ENCODE assay signal across 8 mouse cellular contexts in the genomic region with DNA sequence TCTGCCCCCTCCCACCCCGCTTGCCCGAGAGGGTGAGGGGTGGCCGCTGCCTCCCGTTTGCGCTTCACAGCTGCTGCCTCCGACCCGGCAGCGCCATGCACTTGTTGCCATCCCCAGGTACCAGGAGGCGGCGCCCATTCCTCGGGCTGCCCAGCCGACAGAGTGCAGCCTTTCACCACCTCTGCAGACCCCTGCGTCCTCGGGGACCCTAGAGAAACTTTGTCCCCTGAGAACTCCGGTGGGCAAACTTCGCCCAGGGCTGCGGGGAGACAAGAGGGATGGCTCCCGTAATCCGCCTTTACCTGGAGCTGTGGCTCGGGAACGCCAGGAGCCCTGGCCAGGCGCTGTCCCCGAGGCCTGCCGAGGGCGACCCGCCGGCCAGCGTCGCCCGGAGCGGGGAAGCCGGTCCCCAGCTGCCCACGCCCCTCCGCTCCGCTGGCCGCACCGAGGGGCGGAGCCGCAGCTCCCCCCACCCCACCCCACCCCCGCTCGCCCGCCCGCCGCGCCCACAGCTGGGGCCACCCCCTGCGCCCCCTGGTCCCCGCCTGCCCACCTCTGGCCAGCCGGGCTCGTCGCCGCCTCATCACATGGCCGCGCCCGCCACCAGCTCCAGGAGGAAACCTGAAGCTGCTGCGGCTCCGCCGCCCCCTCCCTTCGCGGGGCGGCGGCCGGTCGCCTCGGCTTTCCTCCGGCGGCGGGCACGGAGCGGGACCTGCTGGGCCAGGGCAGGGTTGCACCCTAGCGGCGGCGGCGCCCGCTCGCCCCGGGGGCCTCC. TPM values are rescaled to one million over a fixed set of nuclear protein-coding genes. Genes with fewer than 3 reads are reported as not detected.
DNase-seq lines count a peak whose midpoint lies in the region; ATAC-seq and TF ChIP-seq lines count a peak whose summit lies in the region.

A gene (minus strand): TSS at position 669 of the 775 bp plus-strand sequence.

- TF ChIP-seq EP300 in CH12.LX (IDR thresholded peaks at IDR 0.05; ENCODE audit: low read length): no peak

- ATAC-seq in forebrain, embryonic 16.5 days: peak; percentile 86
- ATAC-seq in lung, embryonic 14.5 days (ENCODE audit: insufficient read depth): peak; percentile 87

- H3K36me3 ChIP-seq in CH12.LX (replicated peaks in 1 of 2; ENCODE audit: control insufficient read depth in 1 of 2, insufficient read depth in 1 of 2, low read length in 1 of 2): no peaks in the 10 kb centered on the region
- H3K36me3 ChIP-seq in forebrain, embryonic 16.5 days (ENCODE audit: control insufficient read depth, insufficient read depth): no peaks in the 10 kb centered on the region
- H3K36me3 ChIP-seq in lung, embryonic 14.5 days (ENCODE audit: insufficient read depth): no peaks in the 10 kb centered on the region

- DNase-seq in CH12.LX (ENCODE audit: extremely low read depth): no peak
- peak; percentile 16 for DNase-seq in cerebellum, adult 11 months
- DNase-seq in heart, postnatal 36 days: peak; percentile 62 to 79
- DNase-seq in layer of hippocampus, adult 8-10 months (ENCODE audit: low spot score in 2 of 2): peak in 1 of 2 experiments; percentile 44
- DNase-seq in lung, embryonic 14.5 days: peak; percentile 80
- DNase-seq in ovary, postnatal 10 days (ENCODE audit: low spot score): peak; percentile 36
- DNase-seq in thymus, postnatal 10 days (ENCODE audit: low spot score in 2 of 2): peak; percentile 5 to 42

- WGBS in forebrain, embryonic 16.5 days: under 1% methylated on average over 55 of the region's 76 CpGs
- under 1% methylated on average over 69 of the region's 76 CpGs for WGBS in lung, embryonic 14.5 days

- peak within 1 kb of the TSS; percentile 31; the same call in 1 of the 2 replicates for H3K9ac ChIP-seq in CH12.LX (ENCODE audit: insufficient read depth, low read depth)
- H3K9ac ChIP-seq in forebrain, embryonic 16.5 days (replicated peaks; ENCODE audit: low read depth, low read length): peak within 1 kb of the TSS; percentile 70
- peak within 1 kb of the TSS; percentile 51 for H3K9ac ChIP-seq in lung, embryonic 14.5 days

- dilution Hi-C loops in CH12.LX (cut with MboI; ENCODE audit: extremely low pct_ligation_motif_present, extremely low pct_unique_long_range_greater_than_20kb, low sequenced_read_pairs): no loop called here

- in situ Hi-C loops in CH12.LX (cut with MboI; ENCODE audit: low pct_ligation_motif_present, low pct_unique_long_range_greater_than_20kb, low sequenced_read_pairs): no loop called here

- intact Hi-C loops in heart, postnatal 36 days (cut with DNase I): loop anchor here (1.0 to 5.0 kb wide), 2 partner anchors 84 to 175 kb away; no protein-coding TSS in a partner anchor

- no peak for TF ChIP-seq POLR2A in CH12.LX (IDR thresholded peaks at IDR 0.05; ENCODE audit: low read depth, low read length)

- peaks cover 0 to 18% of the 10 kb centered on the region in 2 experiments; a peak in 3 of 4 replicates for H3K4me1 ChIP-seq in CH12.LX (ENCODE audit: control insufficient read depth in 1 of 2, insufficient read depth in 2 of 2)
- peaks cover 11% of the 10 kb centered on the region for H3K4me1 ChIP-seq in forebrain, embryonic 16.5 days (replicated peaks; ENCODE audit: control insufficient read depth, insufficient read depth, low read length)
- no peaks in the 10 kb centered on the region; the same call in 1 of the 2 replicates for H3K4me1 ChIP-seq in lung, embryonic 14.5 days (ENCODE audit: insufficient read depth)

- peaks cover 34% of the 10 kb centered on the region for H3K27me3 ChIP-seq in CH12.LX (replicated peaks)
- H3K27me3 ChIP-seq in forebrain, embryonic 16.5 days (replicated peaks; ENCODE audit: control insufficient read depth, insufficient read depth, low read length): peaks cover 8% of the 10 kb centered on the region; the same call in 1 of the 2 replicates
- H3K27me3 ChIP-seq in lung, embryonic 14.5 days (ENCODE audit: insufficient read depth, low read length): 0 out of 2 replicates have a peak, but pooled peaks cover 2% of the 10 kb centered on the region

- H3K9me3 ChIP-seq in CH12.LX (replicated peaks; ENCODE audit: low read length): peaks cover 3% of the 10 kb centered on the region
- H3K9me3 ChIP-seq in forebrain, embryonic 16.5 days (ENCODE audit: control insufficient read depth, low read length): no peaks in the 10 kb centered on the region
- H3K9me3 ChIP-seq in lung, embryonic 14.5 days (ENCODE audit: low read depth, low read length): no peaks in the 10 kb centered on the region

- TF ChIP-seq RAD21 in CH12.LX (IDR thresholded peaks at IDR 0.05; ENCODE audit: low read depth, low read length): no peak; the same call in none of the 2 replicates

- no peak within 1 kb of the TSS for H3K27ac ChIP-seq in CH12.LX (ENCODE audit: insufficient read depth, low read depth)
- 0 out of 2 replicates have a peak within 1 kb of the TSS, but pooled peaks have one; percentile 15 for H3K27ac ChIP-seq in forebrain, embryonic 16.5 days (ENCODE audit: low read length)
- H3K27ac ChIP-seq in lung, embryonic 14.5 days (ENCODE audit: low read depth): peak within 1 kb of the TSS; percentile 52

- no peaks in the 10 kb centered on the region for H3K79me2 ChIP-seq in CH12.LX (replicated peaks; ENCODE audit: control insufficient read depth, extremely low read depth, insufficient read depth, poor library complexity, severe bottlenecking)

- peak within 1 kb of the TSS; percentile 99 for H3K4me2 ChIP-seq in CH12.LX (ENCODE audit: insufficient read depth, low read depth, poor library complexity, severe bottlenecking)
- H3K4me2 ChIP-seq in forebrain, embryonic 16.5 days (ENCODE audit: low read length): peak within 1 kb of the TSS; percentile 99
- peak within 1 kb of the TSS; percentile 98 for H3K4me2 ChIP-seq in lung, embryonic 14.5 days

- H3K4me3 ChIP-seq in CH12.LX (replicated peaks in 1 of 3; ENCODE audit: low read depth in 2 of 3, low read length in 2 of 3, poor library complexity in 1 of 3): peak within 1 kb of the TSS in 2 of 3 experiments; percentile 50 to 57
- H3K4me3 ChIP-seq in forebrain, embryonic 16.5 days (replicated peaks; ENCODE audit: low read length): peak within 1 kb of the TSS; percentile 63
- H3K4me3 ChIP-seq in lung, embryonic 14.5 days (ENCODE audit: low read depth, low read length): peak within 1 kb of the TSS; percentile 54

- peak in 1 of 2 experiments; percentile 70; a peak in 2 of 4 replicates for TF ChIP-seq CTCF in CH12.LX (conservative IDR thresholded peaks at IDR 0.05 in 1 of 2, IDR thresholded peaks at IDR 0.05 in 1 of 2; ENCODE audit: low read depth in 2 of 2, low read length in 2 of 2)
- peak; percentile 67 for TF ChIP-seq CTCF in lung, embryonic 14.5 days (IDR thresholded peaks at IDR 0.05; ENCODE audit: low read depth)

TF ChIP-seq in CH12.LX, 34 proteins besides CTCF, POLR2A, EP300 and RAD21:
- TF ChIP-seq UBTF (IDR thresholded peaks at IDR 0.05; ENCODE audit: low read depth, low read length): peak; percentile 98
- TF ChIP-seq MXI1 (IDR thresholded peaks at IDR 0.05; ENCODE audit: low read depth, low read length): no peak
- no peak for TF ChIP-seq ZKSCAN1 (IDR thresholded peaks at IDR 0.05; ENCODE audit: borderline replicate concordance, low read depth, low read length)
- TF ChIP-seq JUND (conservative IDR thresholded peaks at IDR 0.05; ENCODE audit: low read depth, low read length): no peak
- no peak for TF ChIP-seq ZNF384 (IDR thresholded peaks at IDR 0.05; ENCODE audit: low read depth, low read length)
- TF ChIP-seq SMC3 (IDR thresholded peaks at IDR 0.05; ENCODE audit: low read depth, low read length): peak; percentile 44
- 0 out of 2 replicates have a peak, but pooled peaks have one; percentile 19 for TF ChIP-seq IRF4 (IDR thresholded peaks at IDR 0.05; ENCODE audit: low read depth, low read length)
- no peak for TF ChIP-seq MAFK (IDR thresholded peaks at IDR 0.05; ENCODE audit: insufficient replicate concordance, low read length)
- TF ChIP-seq KAT2A (IDR thresholded peaks at IDR 0.05; ENCODE audit: insufficient replicate concordance, low read length): no peak
- no peak for TF ChIP-seq HCFC1 (IDR thresholded peaks at IDR 0.05; ENCODE audit: low read depth, low read length)
- no peak for TF ChIP-seq GABPA (IDR thresholded peaks at IDR 0.05; ENCODE audit: insufficient replicate concordance, low read depth, low read length)
- 0 out of 2 replicates have a peak, but pooled peaks have one; percentile 37 for TF ChIP-seq SIN3A (IDR thresholded peaks at IDR 0.05; ENCODE audit: low read length)

RNA-seq across cellular contexts. Expression of the gene that starts here (rescaled TPM):
- total RNA-seq in CH12.LX (2012; rRNA removed): 0.04 and 0.08 TPM in 2 replicates
- total RNA-seq in CH12.LX (2014; rRNA removed): 0.07 and 0.23 TPM in 2 replicates
- 0.20 and 0.24 TPM in 2 replicates for polyA plus RNA-seq in CH12.LX (2012; ENCODE audit: insufficient read length, low read depth)
- polyA plus RNA-seq in forebrain, embryonic 16.5 days (2015; fragmentation: Nextera tagmentation; extraction: Ambion mirVana): 16.3 and 17.3 TPM in 2 replicates
- 1 to 10 TPM; 4.5 to 4.9 TPM for total RNA-seq in heart, postnatal 36 days (2021)
- total RNA-seq in layer of hippocampus, adult 8-10 months (2022): 10 to 100 TPM; 76.5 to 97.9 (median 94.2) TPM
- polyA plus RNA-seq in lung, embryonic 14.5 days (2014; fragmentation: Nextera tagmentation; extraction: Ambion mirVana): 14.7 and 15.0 TPM in 2 replicates

Comparison
In these comparisons a context has a peak if more than half of its experiments do, and no peak if none do; other contexts are left out.
1. RNA of the gene that starts here (total RNA-seq): 76.5 to 97.9 TPM in layer of hippocampus, adult 8-10 months; 4.5 to 4.9 TPM in heart, postnatal 36 days and 0.04 to 0.23 TPM in CH12.LX; every median in the first group is over 10 times any median in the second.
2. RNA of the gene that starts here (polyA plus RNA-seq): 16.3 to 17.3 TPM in forebrain, embryonic 16.5 days and 14.7 to 15.0 TPM in lung, embryonic 14.5 days; 0.20 to 0.24 TPM in CH12.LX; every median in the first group is over 10 times any median in the second.
3. Peak in every context shown above with its lines, with median percentiles within 50 percentile points of each other: H3K4me2 ChIP-seq, H3K4me3 ChIP-seq and H3K9ac ChIP-seq.